Comparison of ENCODE assay signal across 28 mouse cellular contexts in the genomic region with DNA sequence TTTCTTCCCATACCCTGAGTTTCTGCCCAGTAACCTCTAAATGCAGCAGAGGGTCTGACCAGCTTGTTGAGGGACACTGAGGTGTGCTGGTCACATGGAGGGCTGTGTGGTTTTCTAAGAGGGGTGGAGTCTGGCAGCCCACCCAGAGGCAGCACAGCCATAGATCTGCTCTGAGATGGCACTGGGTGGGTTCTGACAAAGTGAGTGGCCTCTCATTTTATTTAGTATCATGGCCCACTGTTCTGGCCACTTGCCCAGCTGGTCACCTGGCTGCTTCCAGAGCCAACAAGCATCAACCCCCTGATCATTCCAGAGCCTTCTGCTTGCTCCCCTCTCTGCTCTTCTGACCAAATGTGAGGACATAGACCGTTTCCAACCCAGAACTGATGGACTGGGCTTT. TPM values are rescaled to one million over a fixed set of nuclear protein-coding genes. Genes with fewer than 3 reads are reported as not detected.
"Had no signal": no experiment of that assay in that cellular context is flagged by ENCODE, and none has a peak within 500 bp of the region (broad histone marks: within the 10 kb centered on the region; RNA-seq: fewer than 3 reads in every experiment).

No protein-coding gene starts in this region.

- ATAC-seq: hindbrain, embryonic 16.5 days; inflammation-experienced regulatory T-cells, adult 6 months; intestine, embryonic 15.5 days; intestine, postnatal 0 days; liver, postnatal 0 days had no signal

- H3K27ac ChIP-seq: gastrocnemius, adult 2 months; heart, adult 2 months; hindbrain, embryonic 10.5 days; hindbrain, embryonic 12.5 days; hindbrain, embryonic 14.5 days; intestine, embryonic 15.5 days; layer of hippocampus, adult 2 months; limb, embryonic 10.5 days; limb, embryonic 12.5 days; liver, embryonic 13.5 days; liver, embryonic 15.5 days had no signal

- H3K4me2 ChIP-seq: heart, embryonic 12.5 days; hindbrain, embryonic 12.5 days; hindbrain, embryonic 14.5 days; intestine, embryonic 15.5 days; limb, embryonic 12.5 days; liver, embryonic 11.5 days; liver, embryonic 13.5 days; liver, embryonic 15.5 days had no signal

- H3K4me3 ChIP-seq: gastrocnemius, adult 2 months; heart, adult 2 months; heart, embryonic 12.5 days; hindbrain, embryonic 10.5 days; hindbrain, embryonic 12.5 days; intestine, embryonic 15.5 days; layer of hippocampus, adult 2 months; limb, embryonic 10.5 days; limb, embryonic 12.5 days; liver, embryonic 13.5 days; liver, embryonic 15.5 days had no signal

- H3K4me1 ChIP-seq: hindbrain, embryonic 12.5 days; limb, embryonic 12.5 days had no signal

- H3K27me3 ChIP-seq: heart, embryonic 12.5 days; hindbrain, embryonic 12.5 days; intestine, embryonic 15.5 days; limb, embryonic 12.5 days; liver, embryonic 13.5 days; liver, embryonic 15.5 days had no signal

- DNase-seq: gastrocnemius, adult 2 months; gastrocnemius, postnatal 10 days; gastrocnemius, postnatal 25 days; heart, adult 2 months; heart, postnatal 14 days; heart, postnatal 36 days; kidney, adult 18-20 months; kidney, adult 8-10 months; kidney, postnatal 10 days; kidney, postnatal 25 days; kidney, postnatal 4 days; liver; liver, embryonic 13.5 days; liver, postnatal 0 days had no signal

- H3K9me3 ChIP-seq: heart, embryonic 12.5 days; hindbrain, embryonic 10.5 days; hindbrain, embryonic 12.5 days; intestine, embryonic 15.5 days; limb, embryonic 10.5 days; limb, embryonic 12.5 days; liver, embryonic 13.5 days; liver, embryonic 15.5 days had no signal

- H3K9ac ChIP-seq: heart, embryonic 12.5 days; hindbrain, embryonic 12.5 days; hindbrain, embryonic 14.5 days; intestine, embryonic 15.5 days; limb, embryonic 12.5 days; liver, embryonic 13.5 days; liver, embryonic 15.5 days; liver, postnatal 0 days had no signal

RNA-seq across cellular contexts. Expression of gene Cck, which starts 53.3 kb away (rescaled TPM):
- total RNA-seq: gastrocnemius, adult 2 months; granulocyte monocyte progenitor cell, adult 5-6 weeks; heart, adult 2 months; heart, postnatal 36 days had no signal
- polyA plus RNA-seq: inflammation-experienced regulatory T-cells, adult 6 months; liver, postnatal 0 days had no signal
